21 mouse cellular contexts compared by ENCODE assay signal in the genomic region with DNA sequence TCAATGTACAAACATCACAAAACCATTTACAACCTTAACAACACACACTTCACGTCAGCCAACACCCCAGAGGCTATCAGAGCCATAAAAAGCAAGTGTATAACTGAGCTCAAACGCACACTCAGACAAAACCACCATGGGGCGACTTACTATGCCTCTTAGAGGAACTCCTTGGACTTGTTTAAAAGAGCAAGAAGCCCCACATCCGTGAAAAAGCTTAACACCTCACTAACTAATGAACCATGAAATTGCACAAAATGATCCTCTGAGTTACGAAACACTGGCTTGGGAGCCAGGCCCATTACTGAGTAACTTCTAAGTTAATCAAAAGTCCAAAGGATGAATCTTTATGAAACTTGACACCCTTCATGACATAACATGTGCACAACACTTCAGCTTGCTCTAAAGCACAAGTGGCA. TPM values are rescaled to one million over a fixed set of nuclear protein-coding genes. Genes with fewer than 3 reads are reported as not detected.
DNase-seq lines count a peak whose midpoint lies in the region; ATAC-seq and TF ChIP-seq lines count a peak whose summit lies in the region.
"Had no signal": no experiment of that assay in that cellular context is flagged by ENCODE, and none has a peak within 500 bp of the region (broad histone marks: within the 10 kb centered on the region; RNA-seq: fewer than 3 reads in every experiment).

No protein-coding gene starts in this region.

- DNase-seq in midbrain, embryonic 11.5 days (ENCODE audit: low spot score, missing footprints) = peak; percentile 78
- DNase-seq in midbrain, embryonic 10.5 days (ENCODE audit: low spot score) = no peak
- peak; percentile 37 for DNase-seq in yolk sac, embryonic 10.5 days (ENCODE audit: low spot score)
- DNase-seq in Muller cell, postnatal 12 days (ENCODE audit: inconsistent ontology term) = no peak
- no peak for DNase-seq in layer of hippocampus, adult 2 months (ENCODE audit: low spot score in 2 of 2)
- DNase-seq: adrenal gland, postnatal 14 days; cerebellum, adult 11 months; cerebellum, postnatal 36 days; heart, postnatal 14 days; right cerebral cortex, postnatal 4 days; thymus, postnatal 25 days had no signal

- H3K4me2 ChIP-seq in midbrain, embryonic 11.5 days = no peak overlapping the region
- H3K4me2 ChIP-seq in intestine, embryonic 16.5 days (ENCODE audit: low read depth, low read length) = no peak overlapping the region
- H3K4me2 ChIP-seq in kidney, embryonic 16.5 days (replicated peaks; ENCODE audit: low read depth, low read length) = no peak overlapping the region
- H3K4me2 ChIP-seq: embryonic facial prominence, embryonic 15.5 days; heart, embryonic 11.5 days; hindbrain, embryonic 13.5 days; limb, embryonic 13.5 days had no signal

- peaks cover 3% of the 10 kb centered on the region; the same call in 1 of the 2 replicates for H3K36me3 ChIP-seq in midbrain, embryonic 11.5 days (ENCODE audit: control insufficient read depth, insufficient read depth, low read length)
- peaks cover 76% of the 10 kb centered on the region for H3K36me3 ChIP-seq in midbrain, embryonic 10.5 days
- H3K36me3 ChIP-seq in intestine, embryonic 16.5 days (ENCODE audit: control insufficient read depth, insufficient read depth, low read length) = peaks cover 3% of the 10 kb centered on the region
- H3K36me3 ChIP-seq in kidney, embryonic 16.5 days (ENCODE audit: insufficient read depth, low read length) = peaks cover 21% of the 10 kb centered on the region

- TF ChIP-seq CTCF in layer of hippocampus, adult 2 months (conservative IDR thresholded peaks at IDR 0.05) = no peak

- no peaks in the 10 kb centered on the region for H3K9me3 ChIP-seq in midbrain, embryonic 11.5 days (ENCODE audit: control insufficient read depth, low read length)
- H3K9me3 ChIP-seq in midbrain, embryonic 10.5 days (replicated peaks) = no peaks in the 10 kb centered on the region
- no peaks in the 10 kb centered on the region for H3K9me3 ChIP-seq in intestine, embryonic 16.5 days (ENCODE audit: control insufficient read depth, low read length)
- no peaks in the 10 kb centered on the region for H3K9me3 ChIP-seq in kidney, embryonic 16.5 days (ENCODE audit: low read length)
- H3K9me3 ChIP-seq: embryonic facial prominence, embryonic 15.5 days; hindbrain, embryonic 13.5 days; limb, embryonic 13.5 days; megakaryocyte, embryonic 14.5 days had no signal

- H3K4me3 ChIP-seq in midbrain, embryonic 11.5 days (ENCODE audit: low read depth, low read length) = no peak overlapping the region
- no peak overlapping the region for H3K4me3 ChIP-seq in midbrain, embryonic 10.5 days
- no peak overlapping the region for H3K4me3 ChIP-seq in intestine, embryonic 16.5 days (ENCODE audit: low read length)
- H3K4me3 ChIP-seq in kidney, embryonic 16.5 days (ENCODE audit: low read length) = no peak overlapping the region
- no peak overlapping the region for H3K4me3 ChIP-seq in layer of hippocampus, adult 2 months
- H3K4me3 ChIP-seq: embryonic facial prominence, embryonic 15.5 days; hindbrain, embryonic 13.5 days; limb, embryonic 13.5 days; megakaryocyte, embryonic 14.5 days had no signal

- no peaks in the 10 kb centered on the region for H3K27me3 ChIP-seq in midbrain, embryonic 11.5 days (ENCODE audit: control insufficient read depth, insufficient read depth, low read length)
- no peaks in the 10 kb centered on the region for H3K27me3 ChIP-seq in midbrain, embryonic 10.5 days (ENCODE audit: low read depth, poor library complexity, severe bottlenecking)
- H3K27me3 ChIP-seq in intestine, embryonic 16.5 days (replicated peaks; ENCODE audit: control insufficient read depth, insufficient read depth, low read length) = no peaks in the 10 kb centered on the region
- no peaks in the 10 kb centered on the region for H3K27me3 ChIP-seq in kidney, embryonic 16.5 days (ENCODE audit: insufficient read depth, low read length)
- H3K27me3 ChIP-seq: embryonic facial prominence, embryonic 15.5 days; hindbrain, embryonic 13.5 days; limb, embryonic 13.5 days; megakaryocyte, embryonic 14.5 days had no signal

- H3K27ac ChIP-seq in midbrain, embryonic 11.5 days (ENCODE audit: low read depth, low read length) = no peak overlapping the region
- no peak overlapping the region for H3K27ac ChIP-seq in midbrain, embryonic 10.5 days (replicated peaks)
- 0 out of 2 replicates have a peak overlapping the region, but pooled peaks have one; percentile 44 for H3K27ac ChIP-seq in intestine, embryonic 16.5 days (ENCODE audit: low read length)
- H3K27ac ChIP-seq in kidney, embryonic 16.5 days (ENCODE audit: low read length) = 0 out of 2 replicates have a peak overlapping the region, but pooled peaks have one; percentile 59
- no peak overlapping the region for H3K27ac ChIP-seq in layer of hippocampus, adult 2 months
- H3K27ac ChIP-seq: embryonic facial prominence, embryonic 15.5 days; hindbrain, embryonic 13.5 days; limb, embryonic 13.5 days; stomach, postnatal 0 days had no signal

- no peak for ATAC-seq in midbrain, embryonic 11.5 days (ENCODE audit: low FRiP score)
- ATAC-seq in intestine, embryonic 16.5 days = peak; percentile 93
- peak; percentile 65 for ATAC-seq in kidney, embryonic 16.5 days (ENCODE audit: low FRiP score, low TSS enrichment)
- ATAC-seq: CD4-positive, CD25-positive, alpha-beta regulatory T cell, adult 4 months; forebrain, embryonic 16.5 days had no signal

- 91% methylated on average over 5 of the region's 5 CpGs for WGBS in midbrain, embryonic 11.5 days
- 85% methylated on average over 5 of the region's 5 CpGs for WGBS in midbrain, embryonic 10.5 days
- 58% methylated on average over 5 of the region's 5 CpGs for WGBS in intestine, embryonic 16.5 days
- 51% methylated on average over 5 of the region's 5 CpGs for WGBS in kidney, embryonic 16.5 days

- no peaks in the 10 kb centered on the region for H3K4me1 ChIP-seq in midbrain, embryonic 11.5 days (ENCODE audit: control insufficient read depth, insufficient read depth, low read length)
- H3K4me1 ChIP-seq in midbrain, embryonic 10.5 days = no peaks in the 10 kb centered on the region
- H3K4me1 ChIP-seq in intestine, embryonic 16.5 days (ENCODE audit: control insufficient read depth, insufficient read depth, low read length) = no peaks in the 10 kb centered on the region; the same call in 1 of the 2 replicates
- H3K4me1 ChIP-seq in kidney, embryonic 16.5 days (ENCODE audit: insufficient read depth, low read length) = no peaks in the 10 kb centered on the region
- H3K4me1 ChIP-seq: embryonic facial prominence, embryonic 15.5 days; hindbrain, embryonic 13.5 days; limb, embryonic 13.5 days had no signal

- H3K9ac ChIP-seq in midbrain, embryonic 11.5 days (ENCODE audit: low read length) = no peak overlapping the region
- no peak overlapping the region for H3K9ac ChIP-seq in intestine, embryonic 16.5 days (ENCODE audit: low read depth, low read length)
- no peak overlapping the region for H3K9ac ChIP-seq in kidney, embryonic 16.5 days (replicated peaks; ENCODE audit: low read length)
- H3K9ac ChIP-seq: embryonic facial prominence, embryonic 15.5 days; hindbrain, embryonic 13.5 days; limb, embryonic 13.5 days had no signal

RNA-seq across cellular contexts. Expression of gene Utp20, which starts 42.1 kb away (rescaled TPM):
- polyA plus RNA-seq in midbrain, embryonic 11.5 days (2014; fragmentation: Nextera tagmentation; extraction: Ambion mirVana) = 17.6 and 22.8 TPM in 2 replicates
- polyA plus RNA-seq in midbrain, embryonic 10.5 days (2016; fragmentation: Nextera tagmentation; extraction: Ambion mirVana) = 19.4 and 20.9 TPM in 2 replicates
- 10.5 and 11.5 TPM in 2 replicates for polyA plus RNA-seq in intestine, embryonic 16.5 days (2015; fragmentation: Nextera tagmentation; extraction: Ambion mirVana)
- 16.8 and 18.7 TPM in 2 replicates for polyA plus RNA-seq in kidney, embryonic 16.5 days (2015; fragmentation: Nextera tagmentation; extraction: Ambion mirVana)
- 10 to 100 TPM; 24.6 to 27.7 TPM for total RNA-seq in layer of hippocampus, adult 2 months (2021)

RNA-seq across cellular contexts. Expression of gene Arl1, which starts 53.9 kb away (rescaled TPM):
- polyA plus RNA-seq in midbrain, embryonic 11.5 days (2014; fragmentation: Nextera tagmentation; extraction: Ambion mirVana) = 165 and 178 TPM in 2 replicates
- polyA plus RNA-seq in midbrain, embryonic 10.5 days (2016; fragmentation: Nextera tagmentation; extraction: Ambion mirVana) = 158 and 162 TPM in 2 replicates
- polyA plus RNA-seq in intestine, embryonic 16.5 days (2015; fragmentation: Nextera tagmentation; extraction: Ambion mirVana) = 185 and 192 TPM in 2 replicates
- polyA plus RNA-seq in kidney, embryonic 16.5 days (2015; fragmentation: Nextera tagmentation; extraction: Ambion mirVana) = 197 and 206 TPM in 2 replicates
- total RNA-seq in layer of hippocampus, adult 2 months (2021) = 100 to 1,000 TPM; 132 TPM

Comparison
In these comparisons a context has a peak if more than half of its experiments do, and no peak if none do; other contexts are left out.
1. DNase-seq: peak in midbrain, embryonic 11.5 days (single experiment) and yolk sac, embryonic 10.5 days (single experiment); none in midbrain, embryonic 10.5 days (single experiment), Muller cell, postnatal 12 days (single experiment) and layer of hippocampus, adult 2 months (0 of 2).
2. H3K27ac ChIP-seq: peak in intestine, embryonic 16.5 days (single experiment) and kidney, embryonic 16.5 days (single experiment); none in midbrain, embryonic 11.5 days (single experiment), midbrain, embryonic 10.5 days (single experiment) and layer of hippocampus, adult 2 months (single experiment).